Mouse (Mus musculus) Patski (cell line): ENCODE data around the gene Pdia4. TPM values are rescaled to one million over a fixed set of nuclear protein-coding genes. Genes with fewer than 3 reads are reported as not detected.
"Not testable (repeated sequence)": the region's sequence is repeated elsewhere in the genome, so short reads cannot be mapped to it uniquely, and the experiment has no call there.

Experiments
- ATAC-seq: fragments of 100-300 bp; one replicate; pipeline ENCODE4 v1.8.0; 2021
- CTCF ChIA-PET: fragments of 350-600 bp; sonication (Branson Sonifier 250); formaldehyde crosslinking; loops from one replicate; lab custom pipeline; 2022; ENCODE audit warnings: inconsistent platforms; lab: Charles Lee
- POLR2A ChIA-PET: fragments of 350-600 bp; sonication (Branson Sonifier 250); formaldehyde crosslinking; loops from one replicate; lab custom pipeline; 2022; ENCODE audit warnings: antibody characterized with exemption, inconsistent platforms; lab: Charles Lee
- DNase-seq: peaks from one replicate; pipeline ENCODE4 v3.0.0-alpha.2; 2011; ENCODE audit warnings: low read depth, low spot score
- H3K27me3 ChIP-seq: fragments of 371-371 bp; one replicate; pipeline ENCODE4 v1.5.1; 2021
- CTCF ChIP-seq: fragments of 100-300 bp; IDR thresholded peaks from one replicate; pipeline ENCODE4 v1.5.1; 2021
- in situ Hi-C: fragments of 300-500 bp; cut with MboI; formaldehyde crosslinking; loops from 3 replicates; pipeline ENCODE4 v1.11.1; 2018; ENCODE audit warnings: low pct_unique_long_range_greater_than_20kb, mixed read lengths
- polyA plus RNA-seq: library from polyadenylated mRNA; unstranded; gene quantifications from one replicate; pipeline ENCODE4 v1.2.3, GENCODE M21; 2021

Gene Pdia4
- polyA plus RNA-seq, 1 experiment from 2014 or later, result 241 TPM

DNA sequence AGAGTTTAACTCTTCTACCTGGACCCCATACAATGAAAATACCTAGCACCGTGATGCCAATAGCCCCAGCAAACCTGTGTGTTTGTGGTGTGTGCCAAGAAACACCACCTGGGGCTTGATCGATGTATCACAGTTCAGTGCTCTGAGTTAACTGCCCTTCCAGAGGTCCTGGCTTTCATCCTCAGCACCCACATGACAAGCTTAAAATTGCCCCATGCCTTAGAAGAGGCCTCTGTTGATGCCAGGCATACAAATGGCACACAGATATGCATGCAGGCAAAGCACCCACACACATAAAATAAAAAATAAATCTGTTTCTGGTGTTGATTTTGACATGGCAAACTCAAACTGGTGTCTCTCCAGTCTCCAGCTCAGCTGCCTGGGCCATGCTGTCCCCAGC is 20.7 kb downstream of the Pdia4 start:
- ATAC-seq, result no peak
- H3K27me3 ChIP-seq, result no peaks in the 10 kb centered on the region
- in situ Hi-C loops, result no loop called here
- CTCF ChIA-PET, result interaction anchor here (1.3 to 2.0 kb wide), 4 partner anchors 11 to 34 kb away, joined by 3 to 6 read pairs (median 6); no protein-coding TSS in a partner anchor
- TF ChIP-seq CTCF, result no peak
- POLR2A ChIA-PET, result no interaction called here
- DNase-seq, result no peak

DNA sequence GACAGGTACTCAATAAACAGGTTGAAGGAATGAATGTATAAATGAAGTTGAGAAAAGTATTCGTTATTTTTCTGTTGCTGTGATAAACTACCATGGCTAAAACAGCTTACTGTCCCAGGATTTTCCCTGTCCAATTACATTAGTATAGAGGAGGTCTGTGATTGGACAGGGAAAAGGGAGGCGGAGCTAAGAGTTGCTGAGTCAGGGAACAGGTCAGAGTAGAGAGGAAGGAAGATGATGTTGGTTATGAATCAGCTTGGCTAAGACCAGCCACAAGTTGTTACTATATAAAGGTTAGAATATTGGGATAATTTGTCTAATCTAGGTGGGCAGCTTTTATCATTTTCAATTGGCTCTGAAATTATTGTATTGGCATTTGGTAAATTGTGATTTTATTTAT is 22.5 kb downstream of the Pdia4 start:
- DNase-seq, result no peak
- ChIA-PET POLR2A (no interaction called here), CTCF (interaction anchor here (0.8 to 1.8 kb wide), 4 partner anchors 8 to 38 kb away, joined by 3 to 6 read pairs (median 4); no protein-coding TSS in a partner anchor)
- ATAC-seq, result no peak
- no peak for TF ChIP-seq CTCF
- in situ Hi-C loops, result no loop called here
- H3K27me3 ChIP-seq, result no peaks in the 10 kb centered on the region

DNA sequence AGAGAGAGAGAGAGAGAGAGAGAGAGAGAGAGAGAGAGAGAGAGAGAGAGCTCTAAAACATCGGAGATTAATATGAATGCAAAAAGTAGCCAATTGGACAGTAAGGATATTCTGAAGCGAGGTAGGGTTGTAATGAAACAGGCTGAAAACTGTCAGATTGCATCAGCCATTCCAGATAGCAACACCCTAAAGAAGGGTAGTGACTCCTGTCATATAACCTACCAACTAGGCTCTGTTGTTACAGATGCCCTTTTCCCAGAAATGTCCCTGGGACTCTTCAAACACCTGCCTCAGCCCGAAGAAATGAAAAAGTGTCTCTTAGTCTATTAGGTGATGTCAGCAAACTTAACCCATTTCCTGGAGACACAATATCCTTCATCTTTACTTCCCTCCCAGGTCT is 24.4 kb downstream of the Pdia4 start:
- DNase-seq (no peak), ATAC-seq (no peak)
- ChIA-PET POLR2A (no interaction called here), CTCF (interaction anchor here (1.0 to 1.2 kb wide), 2 partner anchors 11 to 50 kb away, joined by 3 to 4 read pairs; no protein-coding TSS in a partner anchor)
- no peaks in the 10 kb centered on the region for H3K27me3 ChIP-seq
- in situ Hi-C loops, result no loop called here
- peak; percentile 12 for TF ChIP-seq CTCF

DNA sequence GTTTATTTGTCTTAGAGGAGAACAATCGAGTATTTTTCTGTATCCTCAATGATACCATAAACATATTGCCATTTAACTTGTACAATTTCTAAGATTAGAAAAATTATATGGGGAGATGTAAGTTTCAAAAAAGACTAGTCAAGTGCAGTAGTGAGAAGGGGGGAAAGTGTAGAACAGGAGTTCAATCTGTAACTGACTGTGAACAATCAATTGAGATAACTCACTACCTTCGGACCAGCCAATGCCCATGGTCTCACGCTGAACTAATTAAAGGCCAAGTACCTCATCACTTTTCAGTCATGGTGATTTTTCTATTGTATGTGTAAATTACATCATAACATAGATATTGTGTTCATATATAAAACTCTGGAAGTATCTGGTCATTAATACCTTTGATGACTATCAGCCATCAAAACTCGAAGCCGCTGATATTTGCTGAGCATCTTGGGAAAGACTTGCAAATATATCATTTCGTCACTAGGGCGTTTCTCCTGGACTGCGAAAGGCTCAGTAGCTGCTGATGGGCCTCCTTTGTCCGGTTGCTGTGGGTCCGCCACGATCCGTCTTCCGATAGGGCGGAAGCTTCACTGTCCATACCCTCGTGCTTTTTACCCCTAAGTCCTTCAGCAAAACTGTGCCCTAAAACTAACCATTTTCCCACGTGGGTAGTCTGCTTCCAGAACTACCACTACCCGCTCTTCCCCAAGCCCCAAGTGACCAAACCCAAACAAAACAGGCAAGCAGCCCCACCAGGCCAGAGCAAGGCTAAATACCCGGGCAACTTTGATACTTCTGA is 25.1 kb downstream of the Pdia4 start:
- TF ChIP-seq CTCF, result no peak
- ChIA-PET POLR2A (no interaction called here), CTCF (interaction anchor here (1.2 kb wide), 1 partner anchor 51 kb away, joined by 3 read pairs; no protein-coding TSS in a partner anchor)
- no peaks in the 10 kb centered on the region for H3K27me3 ChIP-seq
- ATAC-seq (peak; percentile 61), DNase-seq (peak; percentile 78)
- in situ Hi-C loops, result no loop called here

DNA sequence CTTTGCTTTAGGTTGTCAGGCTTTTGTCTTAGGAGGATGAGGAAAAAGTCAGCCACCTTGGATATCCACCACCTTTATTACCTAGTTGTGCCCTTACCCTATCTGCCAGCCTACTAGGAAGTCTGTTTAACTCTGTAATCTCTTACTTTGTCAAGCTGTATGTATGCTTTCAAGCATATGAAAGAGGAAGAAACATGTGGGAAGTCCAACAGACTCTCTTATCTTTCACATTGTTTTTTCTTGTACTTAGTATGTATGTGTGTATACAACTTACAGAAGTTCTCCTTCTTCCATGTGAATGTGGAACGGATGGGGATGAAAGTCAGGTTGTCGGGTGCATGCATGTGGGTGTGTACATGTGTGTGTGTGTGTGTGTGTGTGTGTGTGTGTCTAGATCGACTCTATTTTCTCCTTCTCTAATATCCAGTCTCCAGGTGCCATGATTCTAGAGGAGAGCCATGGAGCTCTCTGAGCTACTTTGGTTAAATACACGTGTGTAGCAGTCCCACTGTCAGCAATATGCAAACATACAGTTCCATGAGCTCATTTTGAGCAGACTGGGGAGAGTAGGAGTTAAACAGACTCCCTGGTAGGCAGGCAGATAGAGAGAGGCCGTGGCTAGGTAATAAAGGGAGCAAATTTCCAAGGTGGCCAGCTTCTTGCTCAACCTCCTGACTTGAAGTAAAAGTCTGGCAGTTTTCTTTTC is 28.4 kb downstream of the Pdia4 start:
- ChIA-PET POLR2A (no interaction called here), CTCF (no interaction called here)
- in situ Hi-C loops, result no loop called here
- DNase-seq, result no peak
- no peaks in the 10 kb centered on the region for H3K27me3 ChIP-seq
- ATAC-seq, result no peak
- TF ChIP-seq CTCF, result no peak

DNA sequence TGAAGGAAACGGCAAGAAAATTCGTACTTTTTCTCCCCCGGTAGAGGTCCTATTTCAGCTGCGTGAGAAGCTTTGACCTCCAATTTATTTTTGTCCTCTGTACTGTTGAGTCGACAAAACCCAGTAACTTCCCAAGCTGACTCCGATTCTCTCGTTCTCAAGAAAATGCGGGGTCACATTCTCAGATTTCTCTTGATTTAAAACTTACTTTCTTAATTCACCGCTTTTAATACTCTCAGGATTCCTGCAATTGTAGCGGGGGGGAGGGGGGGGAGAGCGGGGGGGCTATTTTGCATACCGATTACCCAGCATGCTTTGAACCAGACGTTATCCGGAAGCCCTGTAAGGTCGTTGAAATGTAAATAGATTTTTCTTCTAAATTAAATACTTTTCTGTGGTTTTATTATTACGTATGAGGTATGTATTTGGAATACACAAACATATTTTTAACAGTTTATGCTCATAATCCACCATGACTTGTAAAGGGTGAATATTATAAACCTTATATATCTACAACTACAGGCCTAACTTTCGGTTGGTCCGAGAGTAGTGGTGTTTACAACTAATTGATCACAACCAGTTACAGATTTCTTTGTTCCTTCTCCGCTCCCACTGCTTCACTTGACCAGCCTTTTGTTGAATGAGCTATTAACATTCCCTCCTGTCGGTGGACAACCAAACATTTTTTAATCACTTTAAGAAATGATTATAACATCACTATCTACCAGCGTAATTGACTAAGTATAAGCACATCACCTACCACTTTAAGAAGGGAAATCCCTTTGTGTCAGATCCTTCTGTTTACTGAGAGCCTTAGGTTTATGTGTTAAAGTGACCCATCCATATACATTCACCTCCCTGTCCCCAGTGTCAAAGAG is 31.9 kb downstream of the Pdia4 start:
- ATAC-seq (no peak), DNase-seq (no peak)
- POLR2A ChIA-PET, result interaction anchor here (0.6 to 0.7 kb wide), 2 partner anchors 281 to 781 kb away, joined by 6 read pairs; no protein-coding TSS in a partner anchor
- TF ChIP-seq CTCF, result no peak
- H3K27me3 ChIP-seq, result no peaks in the 10 kb centered on the region
- CTCF ChIA-PET, result interaction anchor here (1.8 kb wide), 1 partner anchor 12 kb away, joined by 6 read pairs; no protein-coding TSS in a partner anchor
- in situ Hi-C loops, result no loop called here

DNA sequence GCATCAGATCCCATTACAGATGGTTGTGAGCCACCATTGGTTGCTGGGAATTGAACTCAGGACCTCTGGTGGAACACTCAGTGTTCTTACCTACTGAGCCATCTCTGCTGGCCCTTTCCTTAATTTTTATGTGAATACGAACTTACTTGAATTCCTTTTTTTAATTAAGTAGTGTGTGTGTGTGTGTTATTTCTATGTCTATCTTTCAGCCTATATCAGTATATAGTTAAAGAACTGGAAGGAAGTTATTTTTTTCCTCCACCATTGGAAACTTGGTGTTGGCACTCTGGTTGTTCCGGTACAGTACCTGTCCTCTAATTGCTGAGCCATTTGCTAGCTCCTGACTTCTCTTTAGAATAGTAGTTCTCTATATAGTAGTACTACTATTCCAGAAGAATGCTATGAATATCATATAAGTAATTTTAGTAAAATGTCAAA is 32.6 kb downstream of the Pdia4 start:
- ATAC-seq, result no peak
- DNase-seq, result no peak
- no peak for TF ChIP-seq CTCF
- H3K27me3 ChIP-seq, result no peaks in the 10 kb centered on the region
- in situ Hi-C loops, result no loop called here
- POLR2A ChIA-PET, result interaction anchor here (0.6 to 0.7 kb wide), 2 partner anchors 280 to 782 kb away, joined by 6 read pairs; no protein-coding TSS in a partner anchor
- CTCF ChIA-PET, result no interaction called here

DNA sequence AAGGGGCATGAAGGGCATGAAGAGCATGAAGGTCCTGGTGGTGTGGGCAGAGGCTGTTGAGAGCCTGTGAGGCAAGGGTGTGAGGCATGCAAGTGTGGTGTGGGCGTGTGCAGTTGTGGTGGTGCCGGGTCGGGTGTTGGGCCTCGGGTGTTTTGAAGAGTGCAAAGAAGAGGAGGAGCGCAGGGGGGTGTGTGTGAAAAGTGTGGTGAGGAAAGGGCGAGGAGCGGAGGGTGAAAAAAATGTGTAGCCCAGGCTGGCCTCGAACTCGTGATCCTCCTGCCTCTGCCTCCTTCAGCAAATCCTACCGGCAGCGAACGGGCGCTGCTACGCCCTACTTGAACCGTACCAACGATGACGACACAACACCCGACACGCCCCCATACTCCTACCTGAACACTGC is 41.5 kb downstream of the Pdia4 start:
- in situ Hi-C loops, CTCF ChIA-PET, POLR2A ChIA-PET, H3K27me3 ChIP-seq: not testable (repeated sequence)
- ATAC-seq (peak; percentile 85), DNase-seq (peak; percentile 81)

DNA sequence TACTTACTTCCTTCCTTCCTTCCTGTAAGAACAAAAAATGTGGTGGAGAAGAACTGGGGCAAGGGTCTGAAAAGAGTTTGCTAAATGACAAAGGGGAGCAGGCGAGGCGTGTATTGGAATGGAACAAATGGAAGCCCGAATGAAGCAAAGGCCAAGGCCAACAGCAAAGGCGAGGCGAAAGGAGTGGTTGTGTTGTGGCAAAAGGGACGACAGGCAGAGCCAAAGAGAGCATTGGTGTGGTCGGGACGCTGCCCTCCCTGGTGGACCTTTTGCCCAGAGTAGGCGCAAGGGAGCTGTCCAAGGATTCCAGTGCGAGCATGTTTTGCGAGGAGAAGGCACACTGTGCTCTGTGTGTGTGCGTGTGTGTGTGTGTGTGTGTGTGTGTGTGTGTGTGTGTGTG is 42.1 kb downstream of the Pdia4 start:
- ATAC-seq, CTCF ChIA-PET, H3K27me3 ChIP-seq, DNase-seq, POLR2A ChIA-PET, in situ Hi-C loops: not testable (repeated sequence)

DNA sequence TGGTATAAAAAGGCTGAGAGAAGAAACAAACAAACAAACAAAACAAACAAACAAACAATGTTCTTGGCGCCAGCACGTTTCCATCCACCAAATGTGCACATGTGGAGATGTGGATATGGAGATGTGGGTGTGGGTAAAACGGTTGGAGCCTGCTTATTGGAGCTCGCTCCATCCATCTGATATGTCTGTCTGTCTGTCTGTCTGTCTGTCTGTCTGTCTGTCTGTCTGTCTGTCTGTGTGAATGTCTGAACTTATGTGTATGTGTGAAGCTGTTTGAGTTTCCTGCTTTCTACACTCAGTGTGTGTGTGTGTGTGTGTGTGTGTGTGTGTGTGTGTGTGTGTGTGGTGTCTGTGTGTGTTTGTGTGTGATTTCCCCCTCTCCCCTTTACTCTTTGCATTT is 43.4 kb downstream of the Pdia4 start:
- in situ Hi-C loops, DNase-seq, CTCF ChIA-PET, POLR2A ChIA-PET, H3K27me3 ChIP-seq, ATAC-seq: not testable (repeated sequence)

DNA sequence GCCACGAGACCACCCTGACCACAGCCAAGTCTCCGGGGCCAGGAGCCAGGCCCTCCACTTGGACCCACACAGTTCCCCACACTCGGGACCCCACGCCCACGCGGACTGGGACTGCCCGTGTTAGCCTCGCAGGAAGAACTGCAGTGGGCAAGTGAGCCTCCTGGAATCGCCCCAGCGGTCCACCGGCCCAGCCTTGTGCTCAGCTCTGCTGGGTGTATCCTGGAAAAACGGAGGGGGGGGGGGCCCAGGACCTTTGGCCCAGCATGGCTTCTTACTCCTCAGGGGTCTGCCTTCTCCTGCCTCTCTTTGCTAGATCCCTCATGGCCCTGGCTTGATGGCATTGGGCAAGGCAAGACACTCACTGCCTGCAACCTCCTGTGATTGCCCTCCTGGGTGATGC is 44.7 kb downstream of the Pdia4 start:
- ATAC-seq, POLR2A ChIA-PET, CTCF ChIA-PET, in situ Hi-C loops, H3K27me3 ChIP-seq, DNase-seq: not testable (repeated sequence)

DNA sequence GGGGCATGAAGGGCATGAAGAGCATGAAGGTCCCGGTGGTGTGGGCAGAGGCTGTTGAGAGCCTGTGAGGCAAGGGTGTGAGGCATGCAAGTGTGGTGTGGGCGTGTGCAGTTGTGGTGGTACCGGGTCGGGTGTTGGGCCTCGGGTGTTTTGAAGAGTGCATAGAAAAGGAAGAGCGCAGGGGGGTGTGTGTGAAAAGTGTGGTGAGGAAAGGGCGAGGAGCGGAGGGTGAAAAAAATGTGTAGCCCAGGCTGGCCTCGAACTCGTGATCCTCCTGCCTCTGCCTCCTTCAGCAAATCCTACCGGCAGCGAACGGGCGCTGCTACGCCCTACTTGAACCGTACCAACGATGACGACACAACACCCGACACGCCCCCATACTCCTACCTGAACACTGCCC is 45.9 kb downstream of the Pdia4 start:
- H3K27me3 ChIP-seq, DNase-seq, CTCF ChIA-PET, ATAC-seq, in situ Hi-C loops, POLR2A ChIA-PET: not testable (repeated sequence)

DNA sequence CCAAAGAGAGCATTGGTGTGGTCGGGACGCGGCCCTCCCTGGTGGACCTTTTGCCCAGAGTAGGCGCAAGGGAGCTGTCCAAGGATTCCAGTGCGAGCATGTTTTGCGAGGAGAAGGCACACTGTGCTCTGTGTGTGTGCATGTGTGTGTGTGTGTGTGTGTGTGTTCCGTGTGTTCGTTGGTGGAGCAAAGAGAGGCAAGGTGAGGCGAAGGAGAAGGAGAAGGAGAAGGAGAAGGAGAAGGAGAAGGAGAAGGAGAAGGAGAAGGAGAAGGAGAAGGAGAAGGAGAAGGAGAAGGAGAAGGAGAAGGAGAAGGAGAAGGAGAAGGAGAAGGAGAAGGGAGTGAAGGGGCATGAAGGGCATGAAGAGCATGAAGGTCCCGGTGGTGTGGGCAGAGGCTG is 50.5 kb downstream of the Pdia4 start:
- CTCF ChIA-PET, in situ Hi-C loops, ATAC-seq, POLR2A ChIA-PET, DNase-seq, H3K27me3 ChIP-seq: not testable (repeated sequence)

DNA sequence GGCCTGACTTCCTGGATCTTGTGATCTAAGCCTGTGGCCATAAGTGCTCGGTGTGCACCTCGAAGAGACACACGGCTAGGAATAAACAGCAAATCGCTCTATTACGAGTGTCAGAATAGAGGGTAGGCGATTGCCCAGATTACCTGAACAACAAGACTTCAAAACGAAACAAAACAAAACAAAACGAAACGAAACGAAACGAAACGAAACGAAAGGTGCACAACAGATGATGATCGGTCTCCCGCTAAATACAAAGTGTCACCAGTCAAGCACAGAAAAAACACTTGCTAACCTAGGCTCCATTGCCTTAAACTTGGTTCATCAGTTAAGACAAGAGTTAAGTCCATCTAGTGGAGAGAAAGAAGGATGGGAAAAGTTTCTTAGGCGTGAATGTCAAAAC is 53.8 kb downstream of the Pdia4 start:
- H3K27me3 ChIP-seq, in situ Hi-C loops, CTCF ChIA-PET, DNase-seq, POLR2A ChIA-PET, ATAC-seq: not testable (repeated sequence)
